ENCODE assay signal across 8 mouse cellular contexts in genomic region chr4:32572118-32572517, GRCm38 (mm10). TPM values are rescaled to one million over a fixed set of nuclear protein-coding genes. Genes with fewer than 3 reads are reported as not detected.
A peak's percentile ranks its signal among the peaks of the same experiment; 100 is the strongest.
DNase-seq lines count a peak whose midpoint lies in the region; ATAC-seq lines count a peak whose summit lies in the region.

No protein-coding gene starts in this region.

- no peak overlapping the region for H3K27ac ChIP-seq in embryonic facial prominence, embryonic 12.5 days
- H3K27ac ChIP-seq in limb, embryonic 15.5 days = no peak overlapping the region

- DNase-seq in spleen, postnatal 36 days (ENCODE audit: low spot score in 2 of 2) = peak; percentile 43 to 54
- no peak for DNase-seq in spleen, adult 12 weeks (ENCODE audit: low spot score)
- peak; percentile 58 for DNase-seq in adrenal gland, postnatal 10 days
- DNase-seq in hindlimb bud, embryonic 11.5 days (ENCODE audit: extremely low spot score, low read depth, low spot score) = peak; percentile 73
- DNase-seq in ovary, adult 18-20 months (ENCODE audit: low spot score) = no peak

- no peak overlapping the region for H3K4me3 ChIP-seq in embryonic facial prominence, embryonic 12.5 days
- no peak overlapping the region for H3K4me3 ChIP-seq in limb, embryonic 15.5 days

- no peaks in the 10 kb centered on the region for H3K9me3 ChIP-seq in embryonic facial prominence, embryonic 12.5 days
- no peaks in the 10 kb centered on the region for H3K9me3 ChIP-seq in limb, embryonic 15.5 days

- WGBS in embryonic facial prominence, embryonic 12.5 days = 44% methylated on average over 1 of the region's 1 CpGs
- 61% methylated on average over 1 of the region's 1 CpGs for WGBS in limb, embryonic 15.5 days

- peaks cover 11% of the 10 kb centered on the region; the same call in 1 of the 2 replicates for H3K36me3 ChIP-seq in embryonic facial prominence, embryonic 12.5 days
- H3K36me3 ChIP-seq in limb, embryonic 15.5 days = 0 out of 2 replicates have a peak, but pooled peaks cover 2% of the 10 kb centered on the region

- H3K27me3 ChIP-seq in embryonic facial prominence, embryonic 12.5 days = no peaks in the 10 kb centered on the region
- H3K27me3 ChIP-seq in limb, embryonic 15.5 days = no peaks in the 10 kb centered on the region

- H3K4me1 ChIP-seq in embryonic facial prominence, embryonic 12.5 days = peaks cover 25% of the 10 kb centered on the region
- H3K4me1 ChIP-seq in limb, embryonic 15.5 days = peaks cover 6% of the 10 kb centered on the region; the same call in 1 of the 2 replicates

- no peak overlapping the region for H3K9ac ChIP-seq in embryonic facial prominence, embryonic 12.5 days
- H3K9ac ChIP-seq in limb, embryonic 15.5 days = no peak overlapping the region

- ATAC-seq in embryonic facial prominence, embryonic 12.5 days (ENCODE audit: insufficient number of reproducible peaks, insufficient read depth, low FRiP score, low TSS enrichment) = peak; percentile 12; the same call in 1 of the 2 replicates
- ATAC-seq in limb, embryonic 15.5 days (ENCODE audit: insufficient number of reproducible peaks, low FRiP score, low TSS enrichment, low read depth) = 0 out of 2 replicates have a peak, but pooled peaks have one; percentile 45
- peak; percentile 42 for ATAC-seq in monocyte, adult 5-6 weeks (replicated peaks; ENCODE audit: insufficient number of reproducible peaks, low FRiP score, low TSS enrichment, poor library complexity, severe bottlenecking)

- H3K4me2 ChIP-seq in embryonic facial prominence, embryonic 12.5 days (replicated peaks) = no peak overlapping the region
- no peak overlapping the region for H3K4me2 ChIP-seq in limb, embryonic 15.5 days

RNA-seq across cellular contexts. Expression of gene Gja10, which starts 30.4 kb away (rescaled TPM):
- under 1 TPM in 1 of 2 experiments, not detected in 1; 0.12 TPM for total RNA-seq in adrenal gland, postnatal 10 days (2021)
- 0.09 TPM in 1 of 2 replicates, not detected in the other for polyA plus RNA-seq in embryonic facial prominence, embryonic 12.5 days (2016; fragmentation: Nextera tagmentation; extraction: Ambion mirVana)
- not detected in 2 replicates for polyA plus RNA-seq in limb, embryonic 15.5 days (2015; fragmentation: Nextera tagmentation; extraction: Ambion mirVana)
- total RNA-seq in monocyte, adult 5-6 weeks (2017) = 0.29 TPM in 1 of 3 replicates, not detected in the others

RNA-seq across cellular contexts. Expression of gene Casp8ap2, which starts 43.1 kb away (rescaled TPM):
- total RNA-seq in adrenal gland, postnatal 10 days (2021) = 10 to 100 TPM in 1 of 2 experiments, 1 to 10 TPM in 1; 9.8 to 11.8 TPM
- polyA plus RNA-seq in embryonic facial prominence, embryonic 12.5 days (2016; fragmentation: Nextera tagmentation; extraction: Ambion mirVana) = 60.4 and 70.1 TPM in 2 replicates
- 55.4 and 59.6 TPM in 2 replicates for polyA plus RNA-seq in limb, embryonic 15.5 days (2015; fragmentation: Nextera tagmentation; extraction: Ambion mirVana)
- total RNA-seq in monocyte, adult 5-6 weeks (2017) = 39.7 to 46.2 TPM (median 40.0 TPM) in 3 replicates

Comparison
In these comparisons a context has a peak if more than half of its experiments do, and no peak if none do; other contexts are left out.
1. DNase-seq: peak in spleen, postnatal 36 days (2 of 2), adrenal gland, postnatal 10 days (single experiment) and hindlimb bud, embryonic 11.5 days (single experiment); none in spleen, adult 12 weeks (single experiment) and ovary, adult 18-20 months (single experiment).
2. Peak in every context shown above with its lines, with median percentiles within 50 percentile points of each other: ATAC-seq.